Mouse (Mus musculus) central nervous system, embryonic 18 days (tissue): ENCODE data around the gene A130010J15Rik. TPM values are rescaled to one million over a fixed set of nuclear protein-coding genes. Genes with fewer than 3 reads are reported as not detected.

ENCODE experiments used
- polyA plus RNA-seq: library from polyadenylated mRNA; depleted of rRNA; stranded (reverse); fragments of >200 nt; gene quantifications from 2 replicates; pipeline ENCODE4 v1.2.3, GENCODE M21; 2012; rRNA removed

Gene A130010J15Rik
- polyA plus RNA-seq = 6.5 and 6.7 TPM in 2 replicates

GRCm38 (mm10) chr1:193167746-193168145, at the start of gene A130010J15Rik:
TSS of gene A130010J15Rik (plus strand) at chr1:193168046.

GRCm38 (mm10) chr1:193129786-193130455, 37.9 kb upstream of the A130010J15Rik start, which contains the start of gene Diexf:
TSS of gene Diexf (minus strand) at chr1:193130272.

DNA sequence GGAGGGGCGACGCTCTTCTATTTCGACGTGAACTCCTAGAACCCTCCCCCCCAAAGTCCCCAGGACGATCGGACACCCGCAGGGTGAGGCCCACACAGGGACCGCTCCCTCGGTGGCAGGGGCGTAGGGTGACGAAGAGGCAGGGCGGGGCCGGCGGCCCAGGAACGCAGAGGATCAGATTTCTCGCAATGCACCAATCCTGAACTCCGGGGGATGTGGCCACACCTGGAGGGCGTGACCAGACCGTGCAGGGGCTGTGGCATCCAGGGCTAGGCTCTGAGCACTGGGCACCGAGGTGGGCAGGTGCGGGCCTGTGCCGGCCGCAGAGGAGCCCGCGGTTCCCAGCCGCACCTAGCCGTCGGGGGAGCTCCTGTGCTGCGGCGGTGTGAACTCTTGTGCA, 15.0 kb upstream of the A130010J15Rik start, which contains the start of gene Irf6:
Irf6 (plus strand) TSS at position 240 of the 400 bp plus-strand sequence.

DNA sequence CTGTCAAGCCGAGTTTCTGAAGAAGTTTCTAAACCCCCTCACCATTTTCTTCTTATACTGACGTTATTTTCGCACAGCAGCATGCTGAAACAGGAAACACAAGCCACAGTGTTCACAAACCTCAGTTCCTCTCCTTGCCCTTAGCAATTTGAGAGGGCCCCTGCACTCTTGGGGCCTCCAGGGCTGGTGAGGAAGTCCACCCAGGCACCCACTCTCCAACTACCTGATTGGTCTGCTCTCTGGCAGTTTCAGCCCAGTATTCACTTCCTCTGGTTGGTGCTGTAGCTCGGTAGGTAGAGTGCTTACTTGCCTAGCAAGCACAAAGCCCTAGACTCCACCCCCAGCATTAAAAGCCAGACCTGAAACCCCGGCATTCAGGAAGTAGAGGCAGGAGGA, 33.5 kb downstream of the A130010J15Rik start, which contains the start of gene Traf3ip3:
Traf3ip3 (minus strand) TSS at position 321 of the 396 bp plus-strand sequence.

GRCm38 (mm10) chr1:193207503-193207902, 39.7 kb downstream of the A130010J15Rik start, which contains the start of gene Lamb3:
TSS of gene Lamb3 (plus strand) at chr1:193207699.

Other genes with a start within 250 kb of the A130010J15Rik start
- 7.8 TPM in 2 replicates for gene Syt14, start 132.3 kb upstream of the A130010J15Rik start, polyA plus RNA-seq
- 29.6 and 33.2 TPM in 2 replicates for gene Diexf, start 37.8 kb upstream of the A130010J15Rik start, polyA plus RNA-seq
- gene Irf6, start 14.9 kb upstream of the A130010J15Rik start, polyA plus RNA-seq = 0.96 and 1.1 TPM in 2 replicates
- 0.89 and 1.9 TPM in 2 replicates for gene Traf3ip3, start 33.7 kb downstream of the A130010J15Rik start, polyA plus RNA-seq
- 0.92 and 1.7 TPM in 2 replicates for gene Lamb3, start 39.7 kb downstream of the A130010J15Rik start, polyA plus RNA-seq
- gene Hsd11b1, start 96.0 kb downstream of the A130010J15Rik start, polyA plus RNA-seq = 1.4 and 20.7 TPM in 2 replicates
- gene G0s2, start 105.2 kb downstream of the A130010J15Rik start, polyA plus RNA-seq = 11.1 and 14.2 TPM in 2 replicates
- 50.7 and 54.9 TPM in 2 replicates for gene Camk1g, start 202.3 kb downstream of the A130010J15Rik start, polyA plus RNA-seq